Mouse (Mus musculus): ENCODE measurements at regions not wholly inside any gene's neighbourhood (a gene's known extent, or its start where the extent isn't known, plus 50 kb on each side); places are given as distances from the start of the nearest gene placed in this dataset.
A peak's percentile ranks its signal among the peaks of the same experiment; 100 is the strongest.

GRCm38 (mm10) chr17:45932611-45933010 lies 99.6 kb downstream of the Vegfa start:
- DNase-seq, result no peak
- intact Hi-C loops (cut with DNase I), result no loop called here

- intact Hi-C loops (cut with DNase I), result no loop called here
- no peak for DNase-seq
These were observed 102.6 kb downstream of the Vegfa start for GRCm38 (mm10) chr17:45929591-45929990.

GRCm38 (mm10) chr17:45928903-45929477 lies 103.2 kb downstream of the Vegfa start:
- intact Hi-C loops (cut with DNase I), result no loop called here
- no peak for DNase-seq

GRCm38 (mm10) chr17:45928013-45928412 lies 104.2 kb downstream of the Vegfa start:
- DNase-seq, result no peak

GRCm38 (mm10) chr17:45925845-45926244 lies 106.3 kb downstream of the Vegfa start:
- no peak for DNase-seq
- intact Hi-C loops (cut with DNase I), result no loop called here

More at GRCm38 (mm10) chr17:45928013-45928412, 104.2 kb downstream of the Vegfa start:
- intact Hi-C loops (cut with DNase I), result no loop called here

- no peak for DNase-seq
- intact Hi-C loops (cut with DNase I), result no loop called here
These were observed 107.6 kb downstream of the Vegfa start for GRCm38 (mm10) chr17:45924595-45924994.

- DNase-seq, result no peak
- intact Hi-C loops (cut with DNase I), result no loop called here
These were observed 108.9 kb downstream of the Vegfa start for GRCm38 (mm10) chr17:45923217-45923730.

GRCm38 (mm10) chr17:45917647-45918046 lies 114.5 kb downstream of the Vegfa start:
- intact Hi-C loops (cut with DNase I), result no loop called here
- DNase-seq, result no peak

- intact Hi-C loops (cut with DNase I), result no loop called here
- DNase-seq, result no peak
These were observed 115.2 kb downstream of the Vegfa start for GRCm38 (mm10) chr17:45916937-45917336.

GRCm38 (mm10) chr17:45914706-45915240 lies 117.4 kb downstream of the Vegfa start:
- no peak for DNase-seq
- intact Hi-C loops (cut with DNase I), result no loop called here

- intact Hi-C loops (cut with DNase I), result no loop called here
- no peak for DNase-seq
These were observed 117.9 kb downstream of the Vegfa start for GRCm38 (mm10) chr17:45914237-45914636.

GRCm38 (mm10) chr17:45913671-45914070 lies 118.5 kb downstream of the Vegfa start:
- intact Hi-C loops (cut with DNase I), result no loop called here
- no peak for DNase-seq

- intact Hi-C loops (cut with DNase I), result no loop called here
These were observed 120.0 kb downstream of the Vegfa start for GRCm38 (mm10) chr17:45912165-45912564.

GRCm38 (mm10) chr17:45911201-45911731 lies 120.9 kb downstream of the Vegfa start:
- intact Hi-C loops (cut with DNase I), result no loop called here
- DNase-seq, result peak; percentile 34 to 49

More at GRCm38 (mm10) chr17:45912165-45912564, 120.0 kb downstream of the Vegfa start:
- no peak for DNase-seq

- DNase-seq, result no peak
- intact Hi-C loops (cut with DNase I), result no loop called here
These were observed 121.9 kb downstream of the Vegfa start for GRCm38 (mm10) chr17:45910245-45910644.

- intact Hi-C loops (cut with DNase I), result no loop called here
- no peak for DNase-seq
These were observed 124.6 kb downstream of the Vegfa start for GRCm38 (mm10) chr17:45907587-45907986.

GRCm38 (mm10) chr17:45905596-45905995 lies 126.6 kb downstream of the Vegfa start:
- intact Hi-C loops (cut with DNase I), result no loop called here
- no peak for DNase-seq

GRCm38 (mm10) chr17:45904251-45904650 lies 127.9 kb downstream of the Vegfa start:
- DNase-seq, result no peak
- intact Hi-C loops (cut with DNase I), result no loop called here

- DNase-seq, result peak in 1 of 2 experiments; percentile 40
- intact Hi-C loops (cut with DNase I), result no loop called here
These were observed 128.9 kb downstream of the Vegfa start for GRCm38 (mm10) chr17:45903294-45903693.

GRCm38 (mm10) chr17:45902668-45903067 lies 129.5 kb downstream of the Vegfa start:
- no peak for DNase-seq
- intact Hi-C loops (cut with DNase I), result no loop called here

- no peak for DNase-seq
- intact Hi-C loops (cut with DNase I), result no loop called here
These were observed 135.3 kb downstream of the Vegfa start for GRCm38 (mm10) chr17:45896922-45897302.
